Mouse (Mus musculus): ENCODE measurements at regions not wholly inside any gene's neighbourhood (a gene's known extent, or its start where the extent isn't known, plus 50 kb on each side); places are given as distances from the start of the nearest gene placed in this dataset.

DNA sequence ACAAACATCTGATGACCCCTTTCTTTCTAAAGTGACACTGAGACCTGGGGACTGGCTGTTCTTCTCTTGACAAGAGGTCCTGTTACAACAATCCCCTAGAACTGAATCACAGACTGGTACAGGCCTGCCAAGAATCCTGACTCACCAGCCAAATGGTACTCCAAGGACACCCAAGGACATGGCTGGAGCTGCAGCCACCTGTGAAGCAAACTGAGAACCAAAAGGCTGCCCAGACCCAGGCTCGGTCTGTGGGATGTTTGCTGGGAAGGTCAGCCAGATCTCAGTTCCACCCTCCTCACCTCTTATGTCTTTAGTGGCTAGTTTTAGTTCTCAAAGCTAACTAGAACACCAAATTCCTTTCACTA, 112.1 kb upstream of the Fmo9 start:
- Histone ChIP-seq H3K27me3 (no peaks in the 10 kb centered on the region), H3K4me3 (no peak overlapping the region), H3K36me3 (no peaks in the 10 kb centered on the region), H3K9ac (no peak overlapping the region), H3K4me2 (no peak overlapping the region), H3K27ac (no peak overlapping the region), H3K9me3 (no peaks in the 10 kb centered on the region), H3K4me1 (no peaks in the 10 kb centered on the region)
- ATAC-seq (ENCODE audit: insufficient number of reproducible peaks, insufficient read depth, low FRiP score, low TSS enrichment, low read depth) = no peak
- WGBS = 78% methylated on average over 1 of the region's 1 CpGs

DNA sequence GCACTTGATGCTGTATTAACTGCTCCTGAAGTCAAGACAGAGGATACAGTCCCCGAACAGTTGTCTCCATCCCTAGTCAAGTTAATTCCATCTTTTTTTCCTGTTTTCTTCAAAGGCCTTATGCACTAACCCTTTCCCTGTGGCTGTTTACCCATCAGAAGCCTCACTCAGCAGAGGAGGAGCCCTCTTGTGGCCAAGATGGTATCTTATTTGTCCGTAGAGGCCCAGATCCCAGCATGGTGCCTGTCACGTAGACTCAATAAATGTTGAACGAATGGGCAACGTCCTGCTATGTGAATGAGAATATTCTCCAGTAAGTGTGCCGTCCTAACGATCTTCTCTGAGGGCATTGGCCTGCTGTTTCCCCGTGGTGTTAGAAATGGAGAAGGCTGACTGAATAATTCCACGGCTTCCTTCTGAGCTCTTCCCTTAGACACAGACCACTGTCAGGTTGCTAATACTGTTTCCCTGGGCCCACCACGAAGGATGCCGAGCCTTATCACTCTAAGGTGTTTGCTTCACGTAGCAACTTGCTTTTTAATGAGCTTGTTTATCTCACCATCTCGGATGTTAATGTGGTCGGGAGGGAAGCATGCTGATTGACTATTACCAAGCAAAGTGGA, 113.1 kb upstream of the Fmo9 start:
- Histone ChIP-seq H3K9ac (no peak overlapping the region), H3K4me1 (no peaks in the 10 kb centered on the region), H3K4me2 (no peak overlapping the region), H3K27ac (no peak overlapping the region), H3K4me3 (no peak overlapping the region), H3K36me3 (no peaks in the 10 kb centered on the region), H3K9me3 (no peaks in the 10 kb centered on the region), H3K27me3 (no peaks in the 10 kb centered on the region)
- WGBS = 65% methylated on average over 14 of the region's 14 CpGs
- ATAC-seq (ENCODE audit: insufficient number of reproducible peaks, insufficient read depth, low FRiP score, low TSS enrichment, low read depth) = no peak

DNA sequence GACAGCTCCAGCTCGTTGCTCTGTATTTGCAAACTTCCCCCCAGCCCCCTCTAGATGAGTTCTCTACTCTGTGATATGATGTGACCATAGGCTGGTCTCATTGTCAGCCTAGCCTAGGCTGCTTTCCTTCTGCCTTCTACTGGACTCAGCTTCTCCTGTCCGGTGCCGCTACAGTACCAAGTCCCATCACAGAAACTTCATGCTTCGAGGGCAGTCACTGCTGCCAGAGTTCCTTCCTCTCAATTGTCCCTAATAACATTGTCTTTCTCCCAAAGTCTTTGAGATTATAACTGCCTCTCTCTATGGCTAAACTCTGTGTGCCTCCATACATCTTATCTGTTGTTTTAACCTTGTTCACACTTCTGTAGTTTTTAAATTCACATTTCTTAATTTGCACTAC, 114.0 kb upstream of the Fmo9 start:
- H3K9me3 ChIP-seq = no peaks in the 10 kb centered on the region
- no peaks in the 10 kb centered on the region for H3K36me3 ChIP-seq
- no peak overlapping the region for H3K4me3 ChIP-seq
- no peak overlapping the region for H3K27ac ChIP-seq
- no peaks in the 10 kb centered on the region for H3K4me1 ChIP-seq
- no peaks in the 10 kb centered on the region for H3K27me3 ChIP-seq
- H3K9ac ChIP-seq = no peak overlapping the region
- H3K4me2 ChIP-seq = no peak overlapping the region
- ATAC-seq (ENCODE audit: insufficient number of reproducible peaks, insufficient read depth, low FRiP score, low TSS enrichment, low read depth) = no peak
- WGBS = 81% methylated on average over 4 of the region's 4 CpGs

- Histone ChIP-seq H3K4me2 (no peak overlapping the region), H3K9ac (no peak overlapping the region), H3K4me3 (no peak overlapping the region), H3K27me3 (no peaks in the 10 kb centered on the region), H3K27ac (no peak overlapping the region), H3K9me3 (no peaks in the 10 kb centered on the region), H3K4me1 (no peaks in the 10 kb centered on the region), H3K36me3 (no peaks in the 10 kb centered on the region)
- ATAC-seq (ENCODE audit: insufficient number of reproducible peaks, insufficient read depth, low FRiP score, low TSS enrichment, low read depth) = no peak
- WGBS = 67% methylated on average over 6 of the region's 6 CpGs
These were observed 114.8 kb upstream of the Fmo9 start for GRCm38 (mm10) chr1:166796362-166796925.

- 72% methylated on average over 4 of the region's 4 CpGs for WGBS
These were observed 115.3 kb upstream of the Fmo9 start for GRCm38 (mm10) chr1:166796931-166797330.

GRCm38 (mm10) chr1:166800953-166801603, 119.4 kb upstream of the Fmo9 start:
- no peak overlapping the region for H3K27ac ChIP-seq
- no peaks in the 10 kb centered on the region for H3K4me1 ChIP-seq
- H3K27me3 ChIP-seq = no peaks in the 10 kb centered on the region
- H3K9ac ChIP-seq = no peak overlapping the region
- H3K4me2 ChIP-seq = no peak overlapping the region
- H3K4me3 ChIP-seq = no peak overlapping the region
- ATAC-seq (ENCODE audit: insufficient number of reproducible peaks, insufficient read depth, low FRiP score, low TSS enrichment, low read depth) = no peak
- 69% methylated on average over 11 of the region's 11 CpGs for WGBS
- no peaks in the 10 kb centered on the region for H3K9me3 ChIP-seq
- H3K36me3 ChIP-seq = no peaks in the 10 kb centered on the region

More at GRCm38 (mm10) chr1:166796931-166797330, 115.3 kb upstream of the Fmo9 start:
- no peaks in the 10 kb centered on the region for H3K27me3 ChIP-seq
- no peak overlapping the region for H3K4me2 ChIP-seq
- H3K4me1 ChIP-seq = no peaks in the 10 kb centered on the region
- no peak for ATAC-seq (ENCODE audit: insufficient number of reproducible peaks, insufficient read depth, low FRiP score, low TSS enrichment, low read depth)
- H3K4me3 ChIP-seq = no peak overlapping the region
- H3K9me3 ChIP-seq = no peaks in the 10 kb centered on the region
- no peaks in the 10 kb centered on the region for H3K36me3 ChIP-seq
- no peak overlapping the region for H3K9ac ChIP-seq
- H3K27ac ChIP-seq = no peak overlapping the region

DNA sequence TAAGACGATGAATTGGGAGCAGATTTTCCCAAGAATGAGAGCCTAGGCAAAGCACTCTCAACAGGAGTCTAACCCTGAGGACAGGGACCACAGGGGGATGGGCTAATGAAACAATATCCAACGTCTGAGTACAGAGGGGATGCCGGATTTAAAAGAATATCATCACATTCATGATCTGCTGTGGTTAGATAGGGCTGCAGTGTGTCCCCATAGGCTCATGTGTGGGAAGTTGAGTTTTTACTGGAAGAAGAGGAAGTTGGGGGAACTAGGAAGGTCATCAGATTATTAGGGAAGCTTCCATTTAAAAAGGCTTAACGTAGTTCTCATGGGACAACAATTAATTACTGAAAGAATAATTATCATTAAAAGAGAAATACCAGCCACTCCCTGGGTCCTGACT, 120.3 kb upstream of the Fmo9 start:
- no peaks in the 10 kb centered on the region for H3K36me3 ChIP-seq
- WGBS = 53% methylated on average over 4 of the region's 4 CpGs
- no peak overlapping the region for H3K4me3 ChIP-seq

GRCm38 (mm10) chr1:166803928-166804327, 122.3 kb upstream of the Fmo9 start:
- no peak overlapping the region for H3K4me3 ChIP-seq
- H3K27ac ChIP-seq = no peak overlapping the region
- no peaks in the 10 kb centered on the region for H3K4me1 ChIP-seq
- 76% methylated on average over 2 of the region's 2 CpGs for WGBS
- H3K4me2 ChIP-seq = no peak overlapping the region
- no peaks in the 10 kb centered on the region for H3K36me3 ChIP-seq
- ATAC-seq (ENCODE audit: insufficient number of reproducible peaks, insufficient read depth, low FRiP score, low TSS enrichment, low read depth) = no peak
- H3K9ac ChIP-seq = no peak overlapping the region
- no peaks in the 10 kb centered on the region for H3K27me3 ChIP-seq
- H3K9me3 ChIP-seq = no peaks in the 10 kb centered on the region

More for the DNA sequence above, 120.3 kb upstream of the Fmo9 start:
- Histone ChIP-seq H3K4me1 (no peaks in the 10 kb centered on the region), H3K27me3 (no peaks in the 10 kb centered on the region), H3K9me3 (no peaks in the 10 kb centered on the region), H3K4me2 (no peak overlapping the region), H3K27ac (no peak overlapping the region), H3K9ac (no peak overlapping the region)
- ATAC-seq (ENCODE audit: insufficient number of reproducible peaks, insufficient read depth, low FRiP score, low TSS enrichment, low read depth) = no peak

- Histone ChIP-seq H3K27ac (no peak overlapping the region), H3K9me3 (no peaks in the 10 kb centered on the region), H3K4me1 (no peaks in the 10 kb centered on the region), H3K4me2 (no peak overlapping the region), H3K36me3 (no peaks in the 10 kb centered on the region), H3K27me3 (no peaks in the 10 kb centered on the region), H3K4me3 (no peak overlapping the region), H3K9ac (no peak overlapping the region)
- WGBS = 86% methylated on average over 1 of the region's 1 CpGs
- no peak for ATAC-seq (ENCODE audit: insufficient number of reproducible peaks, insufficient read depth, low FRiP score, low TSS enrichment, low read depth)
These were observed 122.7 kb upstream of the Fmo9 start for GRCm38 (mm10) chr1:166804333-166804732.

- no peaks in the 10 kb centered on the region for H3K27me3 ChIP-seq
- no peak overlapping the region for H3K9ac ChIP-seq
- no peaks in the 10 kb centered on the region for H3K36me3 ChIP-seq
- no peak overlapping the region for H3K27ac ChIP-seq
- no peak for ATAC-seq (ENCODE audit: insufficient number of reproducible peaks, insufficient read depth, low FRiP score, low TSS enrichment, low read depth)
- no peaks in the 10 kb centered on the region for H3K9me3 ChIP-seq
- H3K4me1 ChIP-seq = peaks cover 4% of the 10 kb centered on the region; the same call in 1 of the 2 replicates
- H3K4me2 ChIP-seq = no peak overlapping the region
- 78% methylated on average over 7 of the region's 7 CpGs for WGBS
- H3K4me3 ChIP-seq = no peak overlapping the region
These were observed 125.7 kb upstream of the Fmo9 start for GRCm38 (mm10) chr1:166807163-166807945.

DNA sequence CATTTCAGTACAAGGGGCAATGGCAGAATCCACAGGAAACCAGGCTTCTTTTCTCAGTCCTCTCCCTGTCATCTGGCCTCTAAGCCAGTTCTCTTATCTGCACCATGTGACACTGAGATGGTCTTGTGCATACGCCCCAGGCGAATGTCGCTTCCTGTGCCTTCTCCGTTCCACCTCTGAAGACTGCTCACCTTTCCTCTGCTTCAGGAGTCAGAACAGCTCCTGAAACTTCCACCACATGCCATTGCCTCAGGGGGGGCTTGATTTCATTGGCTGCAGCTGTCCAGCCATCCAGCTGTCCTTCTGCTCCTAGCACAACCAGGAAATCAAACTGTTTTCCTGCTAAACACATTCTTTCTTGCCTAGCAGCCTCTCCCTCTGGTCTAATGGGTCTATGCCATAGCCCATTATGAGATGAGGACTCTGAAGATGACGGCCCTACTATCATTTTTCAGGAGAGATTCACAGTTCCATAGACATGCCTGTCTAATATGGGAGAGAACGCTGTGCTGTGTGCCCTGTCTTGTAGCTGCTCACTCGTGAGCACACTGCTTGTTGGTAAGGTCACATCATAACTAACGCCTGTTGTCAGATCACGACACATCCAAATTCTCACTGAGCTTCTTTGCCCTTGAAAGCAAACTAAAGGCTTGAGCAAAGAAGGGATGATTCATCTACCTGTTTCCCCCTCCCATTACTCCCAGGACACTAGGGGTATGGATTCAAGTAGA, 129.9 kb upstream of the Fmo9 start:
- no peak for ATAC-seq (ENCODE audit: insufficient number of reproducible peaks, insufficient read depth, low FRiP score, low TSS enrichment, low read depth)
- Histone ChIP-seq H3K4me1 (peaks cover 4% of the 10 kb centered on the region; the same call in 1 of the 2 replicates), H3K4me3 (no peak overlapping the region), H3K4me2 (no peak overlapping the region), H3K9ac (no peak overlapping the region), H3K9me3 (no peaks in the 10 kb centered on the region), H3K27ac (no peak overlapping the region), H3K36me3 (no peaks in the 10 kb centered on the region), H3K27me3 (no peaks in the 10 kb centered on the region)
- WGBS = 56% methylated on average over 9 of the region's 9 CpGs

All from embryonic facial prominence, embryonic 13.5 days (tissue).